Mouse (Mus musculus) E14TG2a.4 (cell line): ENCODE results near the gene Ttc30b.

ENCODE experiments used
- CTCF ChIP-seq: conservative IDR thresholded peaks from 2 replicates; pipeline ENCODE4 v1.5.1; 2014; ENCODE audit warnings: low read length
- NANOG ChIP-seq: IDR thresholded peaks from 2 replicates; pipeline ENCODE4 v1.6.1; 2014; ENCODE audit warnings: borderline replicate concordance, low read length, mixed read lengths
- POU5F1 ChIP-seq: IDR thresholded peaks from 2 replicates; pipeline ENCODE4 v1.6.1; 2014; ENCODE audit warnings: low read length, borderline replicate concordance

GRCm38 (mm10) chr2:75926061-75926460 lies 12.3 kb downstream of the Ttc30b start:
- TF ChIP-seq CTCF: no peak
- TF ChIP-seq POU5F1: no peak
- TF ChIP-seq NANOG: no peak
